Mouse (Mus musculus): ENCODE results near the gene Ccdc107. TPM values are rescaled to one million over a fixed set of nuclear protein-coding genes. Genes with fewer than 3 reads are reported as not detected.
"Not testable (repeated sequence)": the region's sequence is repeated elsewhere in the genome, so short reads cannot be mapped to it uniquely, and the experiment has no call there.

The Ccdc107 gene
- total RNA-seq, 2 experiments from 2014 or later, result 26.3 to 27.8 TPM

DNA sequence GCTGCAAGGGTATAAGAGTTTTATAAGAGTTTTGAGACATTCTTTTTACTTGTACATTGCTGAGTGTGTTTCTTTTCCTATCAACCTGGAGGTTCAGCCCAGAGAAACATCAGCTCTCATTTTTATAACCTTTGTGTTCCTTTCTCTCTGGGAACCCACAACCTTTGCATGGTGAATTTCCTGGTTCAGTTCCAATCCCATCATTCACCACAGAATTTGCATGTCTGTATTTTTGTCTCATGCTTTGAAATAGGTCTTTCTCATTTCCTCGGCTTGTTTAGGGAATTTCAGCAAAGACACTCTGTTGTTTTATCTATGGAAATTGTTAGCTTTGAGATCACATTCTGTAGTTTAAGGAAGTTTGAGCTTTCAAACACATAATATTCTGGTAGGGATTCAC, 19.1 kb upstream of the Ccdc107 start:
- DNase-seq, result no peak
- intact Hi-C loops (cut with DNase I), result no loop called here
- Histone ChIP-seq H3K4me3 (no peak overlapping the region), H3K27ac (no peak overlapping the region)
- no peak for TF ChIP-seq CTCF (IDR thresholded peaks at IDR 0.05)

DNA sequence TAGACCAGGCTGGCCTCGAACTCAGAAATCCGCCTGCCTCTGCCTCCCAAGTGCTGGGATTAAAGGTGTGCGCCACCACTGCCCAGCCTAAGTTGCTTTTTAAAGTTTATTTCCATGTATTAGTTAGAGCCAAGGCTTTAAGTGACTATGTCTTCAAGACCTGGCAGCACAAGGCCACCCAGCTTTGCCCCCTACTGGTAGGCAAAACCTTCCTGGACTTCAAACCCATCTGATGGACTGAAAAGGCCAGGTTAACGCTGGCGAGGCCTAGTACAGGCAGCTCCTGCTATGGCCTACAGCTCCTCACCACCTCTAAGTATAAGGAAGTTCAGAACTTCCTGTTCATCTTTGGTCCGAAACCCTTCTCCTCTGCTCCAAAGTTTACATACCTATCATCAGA, 16.1 kb upstream of the Ccdc107 start:
- Histone ChIP-seq H3K27ac (no peak overlapping the region), H3K4me3 (no peak overlapping the region)
- TF ChIP-seq CTCF (IDR thresholded peaks at IDR 0.05), result peak; percentile 26; the same call in 1 of the 2 replicates
- intact Hi-C loops (cut with DNase I), result no loop called here
- no peak for DNase-seq

DNA sequence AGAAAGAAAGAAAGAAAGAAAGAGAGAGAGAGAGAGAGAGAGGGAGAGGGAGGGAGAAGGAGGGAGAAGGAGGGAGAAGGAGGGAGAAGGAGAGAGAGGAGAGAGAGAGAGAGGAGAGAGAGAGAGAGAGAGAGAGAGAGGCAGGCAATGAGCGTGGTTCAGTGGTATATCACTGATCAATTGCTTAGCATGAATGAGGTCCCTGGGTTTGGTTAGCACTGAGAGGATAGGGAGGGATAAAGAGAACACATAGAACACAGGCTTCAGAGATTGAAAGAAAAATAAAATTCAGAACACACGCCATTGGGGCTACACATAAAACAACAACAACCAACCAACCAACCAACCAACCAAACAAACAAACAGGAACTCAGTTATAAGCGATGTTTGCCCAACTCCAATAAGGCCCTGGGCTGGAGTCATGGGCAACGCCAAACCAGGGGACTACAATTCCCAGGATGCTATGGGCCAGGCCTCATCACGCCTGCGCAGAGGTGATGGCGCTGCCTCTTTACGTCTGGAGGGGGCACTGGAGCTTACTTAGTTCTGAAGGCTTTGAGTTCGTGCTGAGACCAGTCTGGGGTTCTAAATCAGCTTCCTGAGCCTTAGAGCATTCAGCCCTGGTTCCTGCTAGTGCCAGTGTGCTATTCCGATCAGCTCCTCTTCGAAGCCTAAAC, 14.7 kb upstream of the Ccdc107 start:
- DNase-seq, result peak; percentile 92
- intact Hi-C loops (cut with DNase I), result loop anchor here (1.0 kb wide), 1 partner anchor 36 kb away; no protein-coding TSS in a partner anchor
- TF ChIP-seq CTCF (IDR thresholded peaks at IDR 0.05), result peak; percentile 69
- Histone ChIP-seq H3K27ac (peak overlapping the region; percentile 90), H3K4me3 (peak overlapping the region; percentile 71)

DNA sequence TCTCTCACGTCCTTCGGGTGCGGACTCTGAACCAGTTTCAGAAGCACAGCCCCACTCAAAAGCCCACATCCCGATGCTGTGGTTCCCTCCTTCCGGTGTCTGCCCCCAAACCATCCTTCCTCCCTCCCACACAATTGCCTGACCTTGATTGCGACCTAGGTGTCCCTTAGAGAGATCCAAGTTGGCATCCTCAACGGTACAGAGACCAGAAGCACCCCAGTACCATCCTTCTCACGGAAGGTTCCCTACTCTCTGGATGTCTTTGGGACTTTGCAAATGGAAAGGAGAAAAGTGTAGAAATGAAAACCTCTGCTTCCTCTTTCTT, 14.2 kb upstream of the Ccdc107 start:
- peak overlapping the region; percentile 90 for H3K27ac ChIP-seq
- intact Hi-C loops (cut with DNase I), result loop anchor here (1.0 kb wide), 1 partner anchor 36 kb away; no protein-coding TSS in a partner anchor
- H3K4me3 ChIP-seq, result peak overlapping the region; percentile 71
- TF ChIP-seq CTCF (IDR thresholded peaks at IDR 0.05), result no peak
- DNase-seq, result no peak

DNA sequence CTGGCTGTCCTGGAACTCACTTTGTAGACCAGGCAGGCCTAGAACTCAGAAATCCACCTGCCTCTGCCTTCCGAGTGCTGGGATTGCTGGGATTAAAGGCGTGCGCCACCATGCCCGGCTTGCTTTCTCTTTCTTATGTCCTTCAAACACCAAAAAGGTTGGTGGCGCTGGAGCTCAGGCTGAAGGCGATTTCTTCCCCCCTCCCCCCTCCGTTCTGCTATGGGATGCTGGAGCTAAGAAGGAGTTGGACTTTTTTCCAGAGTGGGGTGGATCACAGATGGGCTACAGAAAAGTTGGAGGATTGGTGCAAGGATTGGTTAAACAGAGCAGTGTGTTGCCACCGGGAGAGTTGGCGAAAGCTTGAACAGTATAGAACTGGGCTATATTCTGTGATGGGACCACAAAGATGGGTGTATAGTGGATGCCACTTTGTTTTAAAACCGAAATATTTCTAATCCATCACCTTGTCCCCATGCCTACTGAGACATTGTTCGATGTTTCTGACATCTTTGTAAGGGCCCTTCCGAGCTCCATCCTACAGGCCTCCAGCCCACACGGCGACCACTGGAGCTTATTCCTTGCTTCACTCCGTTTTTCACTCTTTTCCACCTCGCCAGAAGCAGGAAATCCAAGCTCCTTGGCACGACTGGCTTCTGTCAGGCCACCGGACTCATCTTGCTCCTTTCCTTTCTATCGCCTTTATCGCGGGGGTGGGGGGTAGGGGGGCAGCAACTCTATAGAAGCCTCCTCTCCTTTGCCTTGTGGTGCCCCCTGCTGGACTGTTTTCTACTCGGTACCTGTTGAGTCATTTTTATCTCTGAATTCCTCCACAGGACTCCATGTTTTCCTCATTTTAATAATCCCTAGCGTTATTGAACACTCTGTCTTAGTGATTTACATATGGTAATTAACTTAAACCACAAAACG, 13.5 kb upstream of the Ccdc107 start:
- Histone ChIP-seq H3K27ac (peak overlapping the region; percentile 90), H3K4me3 (peak overlapping the region; percentile 46)
- intact Hi-C loops (cut with DNase I), result loop anchor here (1.0 kb wide), 2 partner anchors 37 to 48 kb away; no protein-coding TSS in a partner anchor
- DNase-seq, result peak; percentile 80
- peak; percentile 68 for TF ChIP-seq CTCF (IDR thresholded peaks at IDR 0.05)

DNA sequence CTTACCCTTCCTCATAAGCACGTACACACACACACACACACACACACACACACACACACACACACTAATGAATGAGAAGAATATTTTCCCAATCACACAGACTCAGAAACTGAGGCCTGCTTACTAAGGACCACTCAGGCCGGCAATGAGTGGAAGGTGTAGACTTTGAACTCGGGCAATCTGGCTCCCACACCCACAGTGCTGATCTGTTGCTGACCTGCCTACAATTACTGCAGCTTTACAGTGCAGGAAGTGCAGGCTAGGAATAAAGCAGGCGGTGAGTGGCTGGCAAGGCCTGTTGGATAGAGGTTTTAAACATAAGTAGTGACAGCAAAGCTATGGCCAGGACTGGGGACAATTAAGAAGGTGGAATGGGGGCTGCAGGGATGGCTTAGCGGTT, 11.7 kb upstream of the Ccdc107 start:
- Histone ChIP-seq H3K27ac (no peak overlapping the region), H3K4me3 (no peak overlapping the region)
- no peak for DNase-seq
- TF ChIP-seq CTCF (IDR thresholded peaks at IDR 0.05), result no peak
- intact Hi-C loops (cut with DNase I), result no loop called here

DNA sequence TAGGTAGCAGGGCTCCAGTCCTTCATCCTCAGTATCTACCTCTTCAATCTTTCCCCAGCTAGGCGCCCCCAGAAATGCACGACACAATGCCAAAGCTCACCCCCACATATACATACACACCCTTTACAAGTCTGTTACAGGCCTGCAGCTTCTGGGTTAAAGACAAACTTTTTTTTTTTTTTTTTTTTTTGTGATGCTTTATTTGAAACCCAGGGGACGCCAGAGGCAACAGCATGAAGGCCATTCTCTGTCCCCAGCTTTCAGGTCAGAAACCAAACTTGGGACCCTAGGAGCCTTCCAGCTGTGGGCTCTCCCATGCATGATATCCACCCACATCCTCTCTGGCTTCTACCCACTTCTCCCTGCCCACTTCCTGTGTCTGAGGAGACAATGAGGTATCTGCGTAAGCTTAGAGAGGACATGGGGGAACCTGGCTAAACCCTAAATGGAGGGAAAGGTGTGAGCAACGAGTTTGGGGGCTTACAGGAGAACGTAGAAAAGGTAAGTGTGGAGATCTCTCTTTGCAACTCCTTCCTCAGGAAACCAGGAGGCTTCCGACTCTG, 10.7 kb upstream of the Ccdc107 start:
- no peak for DNase-seq
- Histone ChIP-seq H3K27ac (no peak overlapping the region), H3K4me3 (no peak overlapping the region)
- intact Hi-C loops (cut with DNase I), result no loop called here
- no peak for TF ChIP-seq CTCF (IDR thresholded peaks at IDR 0.05)

DNA sequence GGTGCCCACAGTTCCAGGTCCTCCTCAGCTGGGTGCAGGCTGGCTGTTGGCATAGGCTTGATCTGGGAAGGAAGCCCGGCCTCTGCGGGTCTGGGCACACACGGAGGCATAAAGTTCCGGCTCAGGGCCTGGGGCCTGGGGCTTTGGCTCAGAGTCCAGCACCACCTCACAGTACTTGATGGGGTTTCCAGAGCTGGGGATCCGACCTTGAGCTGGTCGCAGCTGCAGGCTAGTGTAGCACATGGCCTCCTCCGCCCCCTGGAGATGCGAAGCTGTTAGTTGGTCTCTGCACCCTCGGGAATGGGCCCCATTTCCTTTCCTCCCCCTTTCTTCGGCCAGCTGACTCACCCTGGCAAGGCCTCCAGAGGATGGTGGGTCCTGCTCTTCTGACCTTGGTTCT, 10.1 kb upstream of the Ccdc107 start:
- Histone ChIP-seq H3K27ac (no peak overlapping the region), H3K4me3 (no peak overlapping the region)
- no peak for TF ChIP-seq CTCF (IDR thresholded peaks at IDR 0.05)
- peak; percentile 64 for DNase-seq
- intact Hi-C loops (cut with DNase I), result no loop called here

DNA sequence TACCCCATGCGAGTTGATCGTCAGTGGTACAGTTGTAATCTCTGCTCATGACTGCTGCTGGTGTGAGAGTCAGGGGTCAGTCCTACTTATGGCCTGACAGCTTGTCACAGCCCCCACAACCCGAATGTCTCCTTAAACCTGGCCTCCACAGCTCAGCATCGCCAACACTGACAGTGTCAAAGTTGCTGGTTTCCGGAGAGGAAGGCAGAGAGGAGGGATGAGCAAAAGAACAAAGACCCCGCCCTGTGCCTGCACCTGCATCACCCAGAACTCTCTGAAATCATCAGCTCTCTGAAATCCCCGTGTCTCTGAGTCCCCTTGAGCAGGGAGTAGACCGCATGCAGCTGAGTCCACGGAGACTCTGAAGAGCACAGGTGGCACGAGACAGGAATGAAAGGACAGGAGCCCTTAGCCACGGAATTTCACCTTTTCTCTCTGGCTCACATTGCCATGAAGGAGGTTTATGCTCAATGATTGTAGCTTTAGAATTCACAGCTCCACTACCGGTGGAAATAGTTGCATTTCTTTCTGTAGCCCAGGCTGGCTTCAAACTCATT, 9.1 kb upstream of the Ccdc107 start, which contains the start of gene Sit1:
Gene Sit1 (minus strand): TSS at position 200 of the 557 bp plus-strand sequence.
- TF ChIP-seq CTCF (IDR thresholded peaks at IDR 0.05), result no peak
- no peak for DNase-seq
- H3K4me3 ChIP-seq, result no peak within 1 kb of the TSS
- intact Hi-C loops (cut with DNase I), result no loop called here
- H3K27ac ChIP-seq, result no peak within 1 kb of the TSS

DNA sequence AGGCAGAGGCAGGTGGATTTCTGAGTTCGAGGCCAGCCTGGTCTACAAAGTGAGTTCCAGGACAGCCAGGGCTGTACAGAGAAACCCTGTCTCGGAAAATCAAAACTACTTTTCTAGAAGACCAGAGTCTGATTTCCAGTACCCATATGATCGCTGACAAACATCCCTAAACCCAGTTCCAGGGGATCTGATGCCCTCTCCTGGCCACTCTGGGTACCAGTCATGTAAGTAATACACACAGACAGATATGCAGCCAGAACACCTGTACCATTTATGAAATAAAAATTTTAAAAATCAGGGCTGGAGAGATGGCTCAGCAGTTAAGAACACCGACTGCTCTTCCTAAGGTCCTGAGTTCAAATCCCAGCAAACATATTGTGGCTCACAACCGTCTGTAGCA, 7.0 kb upstream of the Ccdc107 start:
- intact Hi-C loops (cut with DNase I); DNase-seq: not testable (repeated sequence)

DNA sequence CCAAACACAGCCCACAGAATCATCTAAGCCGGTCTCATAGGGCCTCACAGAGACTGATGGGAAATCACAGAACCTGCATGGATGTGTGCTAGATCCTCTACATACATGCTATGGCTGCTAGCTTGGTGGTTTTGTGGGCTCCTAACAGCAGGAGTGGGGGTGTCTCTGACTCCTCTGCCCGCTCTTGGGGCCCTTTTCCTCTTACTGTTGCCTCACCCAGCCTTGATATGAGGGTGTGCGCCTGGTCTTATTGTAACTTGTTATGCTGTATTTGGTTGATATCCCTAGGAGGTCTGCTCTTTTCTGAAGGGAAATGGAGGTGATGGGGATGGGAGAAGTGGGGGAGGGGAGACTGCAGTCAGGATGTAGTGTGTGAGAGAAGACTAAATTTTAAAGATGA, 3.1 kb upstream of the Ccdc107 start:
- no peak for DNase-seq
- TF ChIP-seq CTCF (IDR thresholded peaks at IDR 0.05), result no peak
- Histone ChIP-seq H3K27ac (no peak overlapping the region), H3K4me3 (no peak overlapping the region)
- intact Hi-C loops (cut with DNase I), result loop anchor here (10.0 kb wide), 1 partner anchor 445 kb away; the partner anchor contains the start of gene Fam214b

More for the DNA sequence above, 7.0 kb upstream of the Ccdc107 start:
- H3K4me3 ChIP-seq, H3K27ac ChIP-seq: not testable (repeated sequence)

DNA sequence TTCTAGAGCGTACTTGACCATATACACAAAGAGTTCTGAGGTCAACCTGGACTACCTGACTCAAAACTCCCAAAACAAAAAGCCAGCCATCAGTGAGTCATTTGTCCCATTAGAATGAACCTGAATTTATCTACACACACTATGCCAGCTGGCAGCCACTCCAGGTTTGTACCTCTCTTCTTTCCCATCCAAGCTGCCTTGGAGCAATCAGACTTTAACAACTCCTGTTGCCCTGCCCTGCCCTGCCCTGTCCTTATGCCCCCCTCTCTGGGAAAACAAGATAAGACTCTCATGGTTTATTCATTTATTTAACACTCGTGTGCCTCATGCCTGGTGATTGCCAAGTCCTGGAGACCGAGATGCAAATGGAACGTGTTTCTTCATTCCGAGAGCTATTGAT, 1.9 kb upstream of the Ccdc107 start:
- Histone ChIP-seq H3K4me3 (no peak overlapping the region), H3K27ac (no peak overlapping the region)
- no peak for DNase-seq
- TF ChIP-seq CTCF (IDR thresholded peaks at IDR 0.05), result no peak
- intact Hi-C loops (cut with DNase I), result loop anchor here (10.0 kb wide), 1 partner anchor 446 kb away; the partner anchor contains the start of gene Fam214b

All from gastrocnemius, adult 2 months (tissue).